Mouse (Mus musculus) kidney, postnatal 36 days (tissue): ENCODE results near the gene Grasp.

Experiments
- DNase-seq, 2 experiments: peaks; one replicate each; pipeline ENCODE4 v3.0.0; 2021 to 2022; ENCODE audit warnings: mixed read lengths in 2 of 2

The Grasp gene

DNA sequence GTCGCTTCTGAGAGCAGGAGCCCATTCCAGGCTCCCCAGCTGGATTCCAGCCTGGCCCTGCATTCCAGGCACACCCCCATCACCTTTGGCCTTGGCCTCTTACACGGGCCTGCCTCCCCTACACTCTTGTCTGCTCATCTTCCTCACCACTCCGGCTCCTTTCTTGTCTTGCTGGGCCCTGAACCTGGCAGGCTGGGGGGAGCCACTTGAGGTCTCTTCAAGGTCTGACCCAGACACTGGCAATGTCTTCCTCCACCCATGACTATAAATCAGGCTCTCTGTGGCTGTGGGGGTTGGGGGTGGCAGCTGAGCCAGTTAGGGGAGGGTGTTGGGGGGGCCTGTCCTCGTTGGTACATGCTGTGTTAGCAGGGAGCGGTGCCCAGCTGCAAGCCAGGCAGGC lies 54.6 kb downstream of the Grasp start:
- DNase-seq = no peak

DNA sequence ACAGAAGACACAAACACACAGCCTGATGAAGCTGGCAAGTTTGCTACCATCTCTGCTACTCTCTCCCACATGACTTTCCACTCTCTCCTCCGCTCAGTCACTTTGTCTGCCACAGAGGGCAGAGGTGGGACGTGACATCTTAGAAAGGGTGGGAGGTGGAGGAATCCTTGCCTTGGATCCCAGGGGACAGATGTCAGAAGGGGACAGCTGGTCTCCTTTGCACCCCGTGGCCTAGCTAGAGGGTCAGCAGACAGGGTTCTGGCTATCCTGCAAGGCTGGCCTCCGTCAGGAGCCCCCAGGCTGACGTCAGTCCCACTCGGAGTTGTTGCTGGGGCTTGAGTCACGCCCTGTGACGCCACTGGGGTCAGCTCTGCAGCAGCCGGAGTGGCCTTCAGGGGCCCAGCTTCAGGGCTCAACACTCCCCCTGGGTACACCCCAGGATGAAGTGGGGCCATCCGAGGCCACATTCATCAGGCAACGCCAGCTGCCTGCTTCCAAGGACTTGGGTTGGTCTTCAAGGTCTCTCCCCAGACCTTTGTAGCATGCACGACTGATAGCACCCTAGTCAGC lies 55.5 kb downstream of the Grasp start:
- no peak for DNase-seq
